Mouse (Mus musculus) heart, postnatal 0 days (tissue): Measurements from ENCODE around the gene Dapp1. TPM values are rescaled to one million over a fixed set of nuclear protein-coding genes. Genes with fewer than 3 reads are reported as not detected.
A peak's percentile ranks its signal among the peaks of the same experiment; 100 is the strongest.

Experiments used
- ATAC-seq: fragments of 200-750 bp; cut with Nextera tagmentation; 2 replicates; pipeline ENCODE4 v1.8.0; 2017; ENCODE audit warnings: low read depth, moderate number of reproducible peaks, moderate library complexity; ENCODE audit not compliant: insufficient read depth
- DNase-seq: peaks from one replicate; pipeline ENCODE4 v3.0.0-alpha.2; 2016; ENCODE audit warnings: low spot score
- H3K27ac ChIP-seq: fragments of 300-500 bp; sonication (generic); 2 replicates; pipeline ENCODE4 v1.5.1; 2014; ENCODE audit warnings: low read depth, mild to moderate bottlenecking
- H3K27me3 ChIP-seq: fragments of 300-500 bp; sonication (generic); 2 replicates; pipeline ENCODE4 v1.6.1; 2014; ENCODE audit warnings: low read length, mixed read lengths; ENCODE audit not compliant: control insufficient read depth, insufficient read depth
- H3K36me3 ChIP-seq: fragments of 300-500 bp; sonication (generic); replicated peaks from 2 replicates; pipeline ENCODE4 v1.6.1; 2014; ENCODE audit warnings: low read length, mixed read lengths; ENCODE audit not compliant: control insufficient read depth, insufficient read depth
- H3K4me1 ChIP-seq: fragments of 300-500 bp; sonication (generic); 2 replicates; pipeline ENCODE4 v1.6.1; 2014; ENCODE audit warnings: antibody characterized with exemption; ENCODE audit not compliant: control insufficient read depth, insufficient read depth
- H3K4me2 ChIP-seq: fragments of 300-500 bp; sonication (generic); 2 replicates; pipeline ENCODE4 v1.6.1; 2014; ENCODE audit warnings: low read depth, mild to moderate bottlenecking, low read length, moderate library complexity
- H3K4me3 ChIP-seq: fragments of 300-500 bp; sonication (generic); 2 replicates; pipeline ENCODE4 v1.5.1; 2014; ENCODE audit warnings: low read depth, low read length
- H3K9ac ChIP-seq: fragments of 300-500 bp; sonication (generic); replicated peaks from 2 replicates; pipeline ENCODE4 v1.6.1; 2014; ENCODE audit warnings: low read depth, low read length, mixed read lengths
- H3K9me3 ChIP-seq: fragments of 300-500 bp; sonication (generic); replicated peaks from 2 replicates; pipeline ENCODE4 v1.6.1; 2016; ENCODE audit warnings: low read length; ENCODE audit not compliant: control insufficient read depth
- CTCF ChIP-seq: IDR thresholded peaks from 2 replicates; pipeline ENCODE4 v1.5.1; 2016; ENCODE audit warnings: antibody characterized with exemption, control low read depth, low read depth
- EP300 ChIP-seq: IDR thresholded peaks from 2 replicates; pipeline ENCODE4 v1.6.1; 2016; ENCODE audit warnings: antibody characterized with exemption, low read depth
- WGBS: fragments of 180-500 bp; shearing (Covaris S2); extraction: QIAGEN DNeasy Blood & Tissue Kit; methylation state at CpG from one replicate; pipeline ENCODE4 v1.1.7; 2014; 5-methylcytosine and 5-hydroxymethylcytosine counted together
- polyA plus RNA-seq: library from polyadenylated mRNA; unstranded; fragments of >200 nt; fragmentation: Nextera tagmentation; extraction: Ambion mirVana; gene quantifications from 2 replicates; pipeline ENCODE4 v1.2.1, GENCODE M21; 2015
- total RNA-seq: library from RNA; depleted of rRNA; stranded (reverse); fragments of >200 nt; gene quantifications from 2 replicates; pipeline ENCODE4 v1.2.3, GENCODE M21; 2014; ENCODE audit warnings: low replicate concordance

The Dapp1 gene
- total and polyA plus RNA-seq, 2 experiments from 2014 or later = 11.1 to 11.8 TPM

GRCm38 (mm10) chr3:137991183-137991582 lies 9.8 kb upstream of the Dapp1 start:
- Histone ChIP-seq H3K9ac (no peak overlapping the region), H3K9me3 (no peaks in the 10 kb centered on the region), H3K4me1 (no peaks in the 10 kb centered on the region), H3K27ac (no peak overlapping the region), H3K27me3 (no peaks in the 10 kb centered on the region), H3K36me3 (no peaks in the 10 kb centered on the region), H3K4me3 (no peak overlapping the region), H3K4me2 (no peak overlapping the region)
- 12% methylated on average over 11 of the region's 11 CpGs for WGBS
- TF ChIP-seq CTCF (peak; percentile 99), EP300 (peak; percentile 60; the same call in 1 of the 2 replicates)
- DNase-seq (peak; percentile 91), ATAC-seq (peak; percentile 92)

GRCm38 (mm10) chr3:137989405-137989804 lies 8.1 kb upstream of the Dapp1 start:
- no peaks in the 10 kb centered on the region for H3K4me1 ChIP-seq
- no peak for TF ChIP-seq EP300
- TF ChIP-seq CTCF = no peak
- H3K9me3 ChIP-seq = no peaks in the 10 kb centered on the region
- H3K9ac ChIP-seq = no peak overlapping the region
- no peak overlapping the region for H3K4me2 ChIP-seq
- no peaks in the 10 kb centered on the region for H3K27me3 ChIP-seq
- no peak overlapping the region for H3K4me3 ChIP-seq
- 86% methylated on average over 9 of the region's 9 CpGs for WGBS
- ATAC-seq = no peak
- H3K27ac ChIP-seq = no peak overlapping the region
- H3K36me3 ChIP-seq = no peaks in the 10 kb centered on the region
- no peak for DNase-seq

GRCm38 (mm10) chr3:137980435-137981381 lies 637 bp downstream of the Dapp1 start:
- Histone ChIP-seq H3K27ac (peak overlapping the region; percentile 74), H3K9me3 (no peaks in the 10 kb centered on the region), H3K4me2 (peak overlapping the region; percentile 87), H3K4me1 (peaks cover 21% of the 10 kb centered on the region), H3K27me3 (no peaks in the 10 kb centered on the region), H3K4me3 (peak overlapping the region; percentile 69), H3K9ac (peak overlapping the region; percentile 76), H3K36me3 (no peaks in the 10 kb centered on the region)
- WGBS = 13% methylated on average over 15 of the region's 15 CpGs
- no peak for DNase-seq
- ATAC-seq = 0 out of 2 replicates have a peak, but pooled peaks have one; percentile 18
- TF ChIP-seq CTCF (0 out of 2 replicates have a peak, but pooled peaks have one; percentile 4), EP300 (no peak)

- Histone ChIP-seq H3K4me1 (peaks cover 21% of the 10 kb centered on the region), H3K9me3 (no peaks in the 10 kb centered on the region), H3K4me3 (no peak overlapping the region), H3K27me3 (no peaks in the 10 kb centered on the region), H3K4me2 (no peak overlapping the region), H3K27ac (no peak overlapping the region), H3K9ac (no peak overlapping the region), H3K36me3 (no peaks in the 10 kb centered on the region)
- no peak for TF ChIP-seq EP300
- TF ChIP-seq CTCF = no peak
- ATAC-seq (no peak), DNase-seq (no peak)
- 63% methylated on average over 5 of the region's 5 CpGs for WGBS
These were observed 3.1 kb downstream of the Dapp1 start for GRCm38 (mm10) chr3:137978233-137978632.

DNA sequence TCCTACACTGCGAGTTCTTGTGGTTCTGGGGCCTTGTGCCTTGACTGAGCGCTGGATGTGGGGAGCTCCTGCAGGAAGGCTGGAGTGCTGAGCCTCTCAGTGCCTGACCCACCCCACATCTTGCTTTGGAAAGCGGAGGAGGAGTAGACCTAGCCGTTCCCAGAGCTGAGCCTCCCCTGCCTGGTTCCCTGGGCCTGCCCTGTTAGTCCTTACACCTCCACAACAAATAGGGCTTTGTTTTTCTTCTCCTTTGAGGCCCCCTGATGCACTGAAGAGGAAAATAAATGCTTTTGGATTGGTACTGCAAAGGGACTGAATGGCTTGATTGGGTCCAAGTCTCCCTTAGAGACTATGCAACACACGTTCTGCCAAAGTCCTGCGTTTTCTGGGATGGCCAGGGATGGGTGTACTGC lies 3.7 kb downstream of the Dapp1 start:
- H3K27ac ChIP-seq = no peak overlapping the region
- DNase-seq (no peak), ATAC-seq (no peak)
- WGBS = 74% methylated on average over 6 of the region's 6 CpGs
- H3K4me2 ChIP-seq = no peak overlapping the region
- no peaks in the 10 kb centered on the region for H3K36me3 ChIP-seq
- no peak overlapping the region for H3K4me3 ChIP-seq
- no peaks in the 10 kb centered on the region for H3K27me3 ChIP-seq
- H3K4me1 ChIP-seq = peaks cover 23% of the 10 kb centered on the region
- TF ChIP-seq EP300 (no peak), CTCF (no peak)
- no peak overlapping the region for H3K9ac ChIP-seq
- H3K9me3 ChIP-seq = no peaks in the 10 kb centered on the region
